Mouse (Mus musculus) E14TG2a.4 (cell line): ENCODE measurements at regions not wholly inside any gene's neighbourhood (a gene's known extent, or its start where the extent isn't known, plus 50 kb on each side); places are given as distances from the start of the nearest gene placed in this dataset.

Source experiments
- CTCF ChIP-seq: conservative IDR thresholded peaks from 2 replicates; pipeline ENCODE4 v1.5.1; 2014; ENCODE audit warnings: low read length
- NANOG ChIP-seq: IDR thresholded peaks from 2 replicates; pipeline ENCODE4 v1.6.1; 2014; ENCODE audit warnings: borderline replicate concordance, low read length, mixed read lengths
- POU5F1 ChIP-seq: IDR thresholded peaks from 2 replicates; pipeline ENCODE4 v1.6.1; 2014; ENCODE audit warnings: low read length, borderline replicate concordance

DNA sequence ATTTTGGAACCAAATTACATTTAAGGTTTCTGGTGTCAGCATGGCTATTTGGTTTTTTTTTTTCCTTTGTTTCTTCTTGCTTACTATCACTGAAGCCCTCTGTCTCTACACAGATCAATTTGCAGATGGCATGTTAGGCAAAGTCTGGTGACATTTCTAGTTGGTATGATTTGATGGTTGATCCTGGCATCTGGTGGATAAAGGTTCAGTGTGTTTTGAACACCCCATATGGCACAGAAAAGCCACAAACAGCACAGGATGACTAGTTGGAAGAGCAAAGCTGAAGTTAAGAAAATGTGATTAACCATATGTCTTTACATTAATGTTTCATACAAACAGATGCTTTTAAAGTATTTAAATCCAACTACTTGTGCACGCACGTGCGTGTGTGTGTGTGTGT is 137.6 kb downstream of the Alx1 start:
- TF ChIP-seq CTCF, result no peak
- TF ChIP-seq POU5F1, result no peak
- no peak for TF ChIP-seq NANOG
